27 mouse cellular contexts compared by ENCODE assay signal in genomic region chr2:5037390-5037789, GRCm38 (mm10). TPM values are rescaled to one million over a fixed set of nuclear protein-coding genes. Genes with fewer than 3 reads are reported as not detected.
DNase-seq lines count a peak whose midpoint lies in the region; ATAC-seq and TF ChIP-seq lines count a peak whose summit lies in the region.
"Had no signal": no experiment of that assay in that cellular context is flagged by ENCODE, and none has a peak within 500 bp of the region (broad histone marks: within the 10 kb centered on the region; RNA-seq: fewer than 3 reads in every experiment).

No protein-coding gene starts in this region.

- no peak overlapping the region for H3K4me2 ChIP-seq in midbrain, embryonic 11.5 days
- H3K4me2 ChIP-seq in lung, embryonic 14.5 days: no peak overlapping the region
- no peak overlapping the region for H3K4me2 ChIP-seq in hindbrain, embryonic 13.5 days
- no peak overlapping the region for H3K4me2 ChIP-seq in intestine, embryonic 16.5 days (ENCODE audit: low read depth, low read length)
- H3K4me2 ChIP-seq: forebrain, embryonic 12.5 days; hindbrain, embryonic 12.5 days; midbrain, embryonic 12.5 days; neural tube, embryonic 13.5 days had no signal

- intact Hi-C loops in gastrocnemius, adult 2 months (cut with DNase I): no loop called here

- no peak overlapping the region for H3K27ac ChIP-seq in midbrain, embryonic 11.5 days (ENCODE audit: low read depth, low read length)
- no peak overlapping the region for H3K27ac ChIP-seq in midbrain, embryonic 10.5 days (replicated peaks)
- no peak overlapping the region for H3K27ac ChIP-seq in lung, embryonic 14.5 days (ENCODE audit: low read depth)
- H3K27ac ChIP-seq in gastrocnemius, adult 2 months: no peak overlapping the region
- H3K27ac ChIP-seq in hindbrain, embryonic 13.5 days: no peak overlapping the region
- no peak overlapping the region for H3K27ac ChIP-seq in intestine, embryonic 16.5 days (ENCODE audit: low read length)
- H3K27ac ChIP-seq: forebrain, embryonic 12.5 days; heart, embryonic 10.5 days; hindbrain, embryonic 12.5 days; liver, embryonic 14.5 days; midbrain, embryonic 12.5 days; neural tube, embryonic 13.5 days had no signal

- H3K4me1 ChIP-seq in midbrain, embryonic 11.5 days (ENCODE audit: control insufficient read depth, insufficient read depth, low read length): no peaks in the 10 kb centered on the region
- peaks cover 6% of the 10 kb centered on the region; the same call in 1 of the 2 replicates for H3K4me1 ChIP-seq in midbrain, embryonic 10.5 days
- H3K4me1 ChIP-seq in lung, embryonic 14.5 days (ENCODE audit: insufficient read depth): no peaks in the 10 kb centered on the region; the same call in 1 of the 2 replicates
- peaks cover 13% of the 10 kb centered on the region for H3K4me1 ChIP-seq in hindbrain, embryonic 13.5 days (replicated peaks)
- peaks cover 9% of the 10 kb centered on the region for H3K4me1 ChIP-seq in intestine, embryonic 16.5 days (ENCODE audit: control insufficient read depth, insufficient read depth, low read length)
- H3K4me1 ChIP-seq: heart, embryonic 10.5 days had no signal

- 58% methylated on average over 3 of the region's 3 CpGs for WGBS in midbrain, embryonic 11.5 days
- 67% methylated on average over 3 of the region's 3 CpGs for WGBS in midbrain, embryonic 10.5 days
- WGBS in lung, embryonic 14.5 days: 64% methylated on average over 3 of the region's 3 CpGs
- 31% methylated on average over 3 of the region's 3 CpGs for WGBS in hindbrain, embryonic 13.5 days
- 77% methylated on average over 3 of the region's 3 CpGs for WGBS in intestine, embryonic 16.5 days

- no peaks in the 10 kb centered on the region for H3K27me3 ChIP-seq in midbrain, embryonic 11.5 days (ENCODE audit: control insufficient read depth, insufficient read depth, low read length)
- H3K27me3 ChIP-seq in midbrain, embryonic 10.5 days (ENCODE audit: low read depth, poor library complexity, severe bottlenecking): no peaks in the 10 kb centered on the region
- H3K27me3 ChIP-seq in lung, embryonic 14.5 days (ENCODE audit: insufficient read depth, low read length): no peaks in the 10 kb centered on the region
- H3K27me3 ChIP-seq in hindbrain, embryonic 13.5 days: no peaks in the 10 kb centered on the region
- no peaks in the 10 kb centered on the region for H3K27me3 ChIP-seq in intestine, embryonic 16.5 days (replicated peaks; ENCODE audit: control insufficient read depth, insufficient read depth, low read length)
- H3K27me3 ChIP-seq: hindbrain, embryonic 12.5 days; midbrain, embryonic 12.5 days; neural tube, embryonic 13.5 days; Patski had no signal

- no peak overlapping the region for H3K9ac ChIP-seq in midbrain, embryonic 11.5 days (ENCODE audit: low read length)
- no peak overlapping the region for H3K9ac ChIP-seq in lung, embryonic 14.5 days
- no peak overlapping the region for H3K9ac ChIP-seq in hindbrain, embryonic 13.5 days
- H3K9ac ChIP-seq in intestine, embryonic 16.5 days (ENCODE audit: low read depth, low read length): no peak overlapping the region
- H3K9ac ChIP-seq: forebrain, embryonic 12.5 days; forebrain, postnatal 0 days; hindbrain, embryonic 12.5 days; liver, embryonic 14.5 days; midbrain, embryonic 12.5 days; neural tube, embryonic 13.5 days had no signal

- no peaks in the 10 kb centered on the region for H3K9me3 ChIP-seq in midbrain, embryonic 11.5 days (ENCODE audit: control insufficient read depth, low read length)
- no peaks in the 10 kb centered on the region for H3K9me3 ChIP-seq in midbrain, embryonic 10.5 days (replicated peaks)
- H3K9me3 ChIP-seq in lung, embryonic 14.5 days (ENCODE audit: low read depth, low read length): no peaks in the 10 kb centered on the region
- no peaks in the 10 kb centered on the region for H3K9me3 ChIP-seq in hindbrain, embryonic 13.5 days
- H3K9me3 ChIP-seq in intestine, embryonic 16.5 days (ENCODE audit: control insufficient read depth, low read length): no peaks in the 10 kb centered on the region
- H3K9me3 ChIP-seq: forebrain, embryonic 12.5 days; G1E; heart, embryonic 10.5 days; hindbrain, embryonic 12.5 days; midbrain, embryonic 12.5 days; neural tube, embryonic 13.5 days had no signal

- no peaks in the 10 kb centered on the region for H3K36me3 ChIP-seq in midbrain, embryonic 11.5 days (ENCODE audit: control insufficient read depth, insufficient read depth, low read length)
- H3K36me3 ChIP-seq in midbrain, embryonic 10.5 days: no peaks in the 10 kb centered on the region
- H3K36me3 ChIP-seq in lung, embryonic 14.5 days (ENCODE audit: insufficient read depth): no peaks in the 10 kb centered on the region
- H3K36me3 ChIP-seq in hindbrain, embryonic 13.5 days: no peaks in the 10 kb centered on the region; the same call in 1 of the 2 replicates
- no peaks in the 10 kb centered on the region for H3K36me3 ChIP-seq in intestine, embryonic 16.5 days (ENCODE audit: control insufficient read depth, insufficient read depth, low read length)
- H3K36me3 ChIP-seq: forebrain, embryonic 12.5 days; heart, embryonic 10.5 days; hindbrain, embryonic 12.5 days; midbrain, embryonic 12.5 days; neural tube, embryonic 13.5 days had no signal

- DNase-seq in midbrain, embryonic 11.5 days (ENCODE audit: low spot score, missing footprints): peak; percentile 77
- DNase-seq in midbrain, embryonic 10.5 days (ENCODE audit: low spot score): no peak
- DNase-seq in lung, embryonic 14.5 days: peak; percentile 57
- peak; percentile 43 for DNase-seq in lung, postnatal 14 days
- no peak for DNase-seq in gastrocnemius, adult 2 months
- DNase-seq: adrenal gland, postnatal 25 days; cerebellum, adult 2 months; cerebellum, postnatal 14 days; forebrain, postnatal 0 days; gastrocnemius, postnatal 14 days; heart, postnatal 36 days; kidney, adult 9 months; kidney, postnatal 10 days; layer of hippocampus, adult 9-11 months; liver had no signal

- no peak overlapping the region for H3K4me3 ChIP-seq in midbrain, embryonic 11.5 days (ENCODE audit: low read depth, low read length)
- no peak overlapping the region for H3K4me3 ChIP-seq in midbrain, embryonic 10.5 days
- H3K4me3 ChIP-seq in lung, embryonic 14.5 days (ENCODE audit: low read depth, low read length): no peak overlapping the region
- no peak overlapping the region for H3K4me3 ChIP-seq in gastrocnemius, adult 2 months
- no peak overlapping the region for H3K4me3 ChIP-seq in hindbrain, embryonic 13.5 days
- no peak overlapping the region for H3K4me3 ChIP-seq in intestine, embryonic 16.5 days (ENCODE audit: low read length)
- H3K4me3 ChIP-seq: forebrain, embryonic 12.5 days; heart, embryonic 10.5 days; hindbrain, embryonic 12.5 days; midbrain, embryonic 12.5 days; myocyte; neural tube, embryonic 13.5 days had no signal

- peak; percentile 16; the same call in 1 of the 2 replicates for TF ChIP-seq CTCF in lung, embryonic 14.5 days (IDR thresholded peaks at IDR 0.05; ENCODE audit: low read depth)
- no peak for TF ChIP-seq CTCF in gastrocnemius, adult 2 months (IDR thresholded peaks at IDR 0.05)

- no peak for ATAC-seq in midbrain, embryonic 11.5 days (ENCODE audit: low FRiP score)
- ATAC-seq in lung, embryonic 14.5 days (ENCODE audit: insufficient read depth): peak; percentile 70; the same call in 1 of the 2 replicates
- no peak for ATAC-seq in hindbrain, embryonic 13.5 days (ENCODE audit: low FRiP score)
- ATAC-seq in intestine, embryonic 16.5 days: no peak
- ATAC-seq: forebrain, postnatal 0 days; intestine, postnatal 0 days; Patski had no signal

RNA-seq across cellular contexts. Expression of gene Mcm10, which starts 24.8 kb away (rescaled TPM):
- polyA plus RNA-seq in midbrain, embryonic 11.5 days (2014; fragmentation: Nextera tagmentation; extraction: Ambion mirVana): 49.8 and 53.1 TPM in 2 replicates
- 58.9 and 69.2 TPM in 2 replicates for polyA plus RNA-seq in midbrain, embryonic 10.5 days (2016; fragmentation: Nextera tagmentation; extraction: Ambion mirVana)
- polyA plus RNA-seq in lung, embryonic 14.5 days (2014; fragmentation: Nextera tagmentation; extraction: Ambion mirVana): 50.3 and 52.3 TPM in 2 replicates
- under 1 TPM in 1 of 2 experiments, not detected in 1; 0.08 TPM for total RNA-seq in gastrocnemius, adult 2 months (2021)
- polyA plus RNA-seq in hindbrain, embryonic 13.5 days (2015; fragmentation: Nextera tagmentation; extraction: Ambion mirVana): 5.8 and 5.9 TPM in 2 replicates
- 28.4 and 30.0 TPM in 2 replicates for polyA plus RNA-seq in intestine, embryonic 16.5 days (2015; fragmentation: Nextera tagmentation; extraction: Ambion mirVana)

RNA-seq across cellular contexts. Expression of gene Optn, which starts 26.5 kb away (rescaled TPM):
- 4.3 and 5.2 TPM in 2 replicates for polyA plus RNA-seq in midbrain, embryonic 11.5 days (2014; fragmentation: Nextera tagmentation; extraction: Ambion mirVana)
- polyA plus RNA-seq in midbrain, embryonic 10.5 days (2016; fragmentation: Nextera tagmentation; extraction: Ambion mirVana): 3.4 and 4.4 TPM in 2 replicates
- 5.8 and 6.5 TPM in 2 replicates for polyA plus RNA-seq in lung, embryonic 14.5 days (2014; fragmentation: Nextera tagmentation; extraction: Ambion mirVana)
- 10 to 100 TPM; 80.2 to 99.2 TPM for total RNA-seq in gastrocnemius, adult 2 months (2021)
- 9.1 and 11.1 TPM in 2 replicates for polyA plus RNA-seq in hindbrain, embryonic 13.5 days (2015; fragmentation: Nextera tagmentation; extraction: Ambion mirVana)
- polyA plus RNA-seq in intestine, embryonic 16.5 days (2015; fragmentation: Nextera tagmentation; extraction: Ambion mirVana): 28.7 and 36.9 TPM in 2 replicates

Comparison
In these comparisons a context has a peak if more than half of its experiments do, and no peak if none do; other contexts are left out.
1. DNase-seq: peak in midbrain, embryonic 11.5 days (single experiment), lung, embryonic 14.5 days (single experiment) and lung, postnatal 14 days (single experiment); none in midbrain, embryonic 10.5 days (single experiment) and gastrocnemius, adult 2 months (single experiment).